Mouse (Mus musculus): ENCODE results near the gene Wdr91. TPM values are rescaled to one million over a fixed set of nuclear protein-coding genes. Genes with fewer than 3 reads are reported as not detected.

Gene Wdr91
- total RNA-seq, 2 experiments from 2014 or later, result 12.0 to 13.5 TPM

- no peak for DNase-seq (ENCODE audit: low spot score)
- intact Hi-C loops (cut with DNase I), result loop anchor here (5.0 kb wide), 2 partner anchors 38 to 158 kb away; no protein-coding TSS in a partner anchor
These were observed 10.0 kb upstream of the Wdr91 start for GRCm38 (mm10) chr6:34920631-34921030.

- no peak for DNase-seq (ENCODE audit: low spot score)
- intact Hi-C loops (cut with DNase I), result loop anchor here (5.0 kb wide), 2 partner anchors 38 to 158 kb away; no protein-coding TSS in a partner anchor
These were observed 9.3 kb upstream of the Wdr91 start, which contains the start of gene Stra8 for GRCm38 (mm10) chr6:34919956-34920355. Gene Stra8 (plus strand): TSS chr6:34920163.

- no peak for DNase-seq (ENCODE audit: low spot score)
- intact Hi-C loops (cut with DNase I), result no loop called here
These were observed 8.5 kb upstream of the Wdr91 start for GRCm38 (mm10) chr6:34919146-34919545.

- intact Hi-C loops (cut with DNase I), result loop anchor here (5.0 kb wide), 1 partner anchor 437 kb away; the partner anchor contains the start of gene Bpgm
These were observed 3.8 kb upstream of the Wdr91 start for GRCm38 (mm10) chr6:34914462-34914861.

GRCm38 (mm10) chr6:34913341-34914040 lies 2.8 kb upstream of the Wdr91 start:
- intact Hi-C loops (cut with DNase I), result loop anchor here (5.0 kb wide), 1 partner anchor 436 kb away; the partner anchor contains the start of gene Bpgm
- DNase-seq (ENCODE audit: low spot score), result no peak

More at GRCm38 (mm10) chr6:34914462-34914861, 3.8 kb upstream of the Wdr91 start:
- DNase-seq (ENCODE audit: low spot score), result no peak

GRCm38 (mm10) chr6:34909631-34910345 lies 888 bp downstream of the Wdr91 start:
- intact Hi-C loops (cut with DNase I), result loop anchor here (5.0 kb wide), 2 partner anchors 127 to 432 kb away; partner anchors contain the start of genes Agbl3 and Bpgm
- DNase-seq (ENCODE audit: low spot score), result no peak

- intact Hi-C loops (cut with DNase I), result loop anchor here (5.0 kb wide), 1 partner anchor 125 kb away; the partner anchor contains the start of gene Agbl3
- no peak for DNase-seq (ENCODE audit: low spot score)
These were observed 2.9 kb downstream of the Wdr91 start for GRCm38 (mm10) chr6:34907696-34908260.

- DNase-seq (ENCODE audit: low spot score), result no peak
These were observed 3.5 kb downstream of the Wdr91 start for GRCm38 (mm10) chr6:34907121-34907614.

GRCm38 (mm10) chr6:34906661-34907060 lies 4.0 kb downstream of the Wdr91 start:
- intact Hi-C loops (cut with DNase I), result loop anchor here (5.0 kb wide), 1 partner anchor 124 kb away; the partner anchor contains the start of gene Agbl3
- no peak for DNase-seq (ENCODE audit: low spot score)

More at GRCm38 (mm10) chr6:34907121-34907614, 3.5 kb downstream of the Wdr91 start:
- intact Hi-C loops (cut with DNase I), result loop anchor here (5.0 kb wide), 1 partner anchor 125 kb away; the partner anchor contains the start of gene Agbl3

GRCm38 (mm10) chr6:34906125-34906524 lies 4.6 kb downstream of the Wdr91 start:
- intact Hi-C loops (cut with DNase I), result loop anchor here (5.0 kb wide), 1 partner anchor 124 kb away; the partner anchor contains the start of gene Agbl3

GRCm38 (mm10) chr6:34904361-34904760 lies 6.3 kb downstream of the Wdr91 start:
- intact Hi-C loops (cut with DNase I), result no loop called here

More at GRCm38 (mm10) chr6:34906125-34906524, 4.6 kb downstream of the Wdr91 start:
- DNase-seq (ENCODE audit: low spot score), result no peak

GRCm38 (mm10) chr6:34903851-34904250 lies 6.8 kb downstream of the Wdr91 start:
- intact Hi-C loops (cut with DNase I), result no loop called here
- DNase-seq (ENCODE audit: low spot score), result no peak

More at GRCm38 (mm10) chr6:34904361-34904760, 6.3 kb downstream of the Wdr91 start:
- DNase-seq (ENCODE audit: low spot score), result no peak

GRCm38 (mm10) chr6:34903441-34903840 lies 7.2 kb downstream of the Wdr91 start:
- DNase-seq (ENCODE audit: low spot score), result no peak
- intact Hi-C loops (cut with DNase I), result no loop called here

GRCm38 (mm10) chr6:34902578-34902977 lies 8.1 kb downstream of the Wdr91 start:
- DNase-seq (ENCODE audit: low spot score), result no peak
- intact Hi-C loops (cut with DNase I), result no loop called here

- DNase-seq (ENCODE audit: low spot score), result no peak
- intact Hi-C loops (cut with DNase I), result no loop called here
These were observed 8.7 kb downstream of the Wdr91 start for GRCm38 (mm10) chr6:34901911-34902444.

- DNase-seq (ENCODE audit: low spot score), result no peak
- intact Hi-C loops (cut with DNase I), result no loop called here
These were observed 9.7 kb downstream of the Wdr91 start for GRCm38 (mm10) chr6:34900990-34901389.

- DNase-seq (ENCODE audit: low spot score), result no peak
- intact Hi-C loops (cut with DNase I), result no loop called here
These were observed 11.5 kb downstream of the Wdr91 start for GRCm38 (mm10) chr6:34899127-34899526.

- DNase-seq (ENCODE audit: low spot score), result no peak
- intact Hi-C loops (cut with DNase I), result no loop called here
These were observed 14.4 kb downstream of the Wdr91 start for GRCm38 (mm10) chr6:34896168-34896780.

GRCm38 (mm10) chr6:34895569-34895968 lies 15.1 kb downstream of the Wdr91 start:
- intact Hi-C loops (cut with DNase I), result no loop called here

More at GRCm38 (mm10) chr6:34895569-34895968, 15.1 kb downstream of the Wdr91 start:
- DNase-seq (ENCODE audit: low spot score), result no peak
